Mouse (Mus musculus): ENCODE results near the gene Arhgap8.

GRCm38 (mm10) chr15:84681455-84682193 lies 38.2 kb upstream of the Arhgap8 start:
- TF ChIP-seq CTCF (IDR thresholded peaks at IDR 0.05; ENCODE audit: borderline replicate concordance, extremely low read depth, insufficient read depth, insufficient read length) (peak; percentile 9; the same call in 1 of the 2 replicates), POLR2A (IDR thresholded peaks at IDR 0.05; ENCODE audit: borderline replicate concordance, extremely low read depth, insufficient read depth, insufficient read length, poor library complexity, severe bottlenecking) (no peak)
